Mouse (Mus musculus) embryonic stem cell, embryonic (primary cell): ENCODE measurements at regions not wholly inside any gene's neighbourhood (a gene's known extent, or its start where the extent isn't known, plus 50 kb on each side); places are given as distances from the start of the nearest gene placed in this dataset.
"Not testable (repeated sequence)": the region's sequence is repeated elsewhere in the genome, so short reads cannot be mapped to it uniquely, and the experiment has no call there.

Experiments
- CTCF ChIA-PET, 4 experiments: fragments of 300-600 bp in 2 of 4; fragments of 350-600 bp in 2 of 4; sonication (Branson Sonifier 250); formaldehyde crosslinking; loops; one replicate each; lab custom pipeline; 2022; ENCODE audit warnings: inconsistent platforms in 2 of 4; lab: Charles Lee
- POLR2A ChIA-PET, 4 experiments: fragments of 300-600 bp in 2 of 4; fragments of 350-600 bp in 2 of 4; sonication (Branson Sonifier 250); formaldehyde crosslinking; loops; one replicate each; lab custom pipeline; 2022; ENCODE audit warnings: antibody characterized with exemption in 4 of 4, inconsistent platforms in 1 of 4; lab: Charles Lee

DNA sequence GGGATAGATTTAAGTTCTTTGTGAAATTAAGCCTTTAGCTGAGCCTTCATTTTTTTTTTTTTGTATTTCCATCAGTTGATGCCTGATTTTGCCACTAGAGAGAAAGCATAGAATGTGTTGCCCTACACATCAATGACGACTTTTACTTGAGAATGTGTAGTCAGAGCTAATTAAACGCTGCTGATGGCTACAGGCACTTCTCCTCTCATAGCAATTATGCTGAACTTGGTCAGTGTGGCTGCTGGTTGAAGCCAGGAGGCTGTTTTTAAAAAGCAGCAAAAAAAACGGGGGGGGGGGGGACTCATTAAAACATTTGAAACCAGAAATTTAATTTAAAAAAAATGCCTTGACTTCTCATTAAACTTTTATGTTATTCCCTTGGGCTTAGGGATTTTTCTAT lies 324.4 kb upstream of the Nectin3 start:
- ChIA-PET CTCF (no interaction called here), POLR2A (no interaction called here)

- ChIA-PET CTCF (no interaction called here), POLR2A (no interaction called here)
Measured at GRCm38 (mm10) chr16:46818215-46818614, 319.9 kb upstream of the Nectin3 start.

- POLR2A ChIA-PET, CTCF ChIA-PET: not testable (repeated sequence)
Measured at GRCm38 (mm10) chr16:46811835-46812234, 313.5 kb upstream of the Nectin3 start.

- CTCF ChIA-PET, result no interaction called here
- POLR2A ChIA-PET, result no interaction called here
Measured at GRCm38 (mm10) chr16:46807476-46807875, 309.2 kb upstream of the Nectin3 start.

DNA sequence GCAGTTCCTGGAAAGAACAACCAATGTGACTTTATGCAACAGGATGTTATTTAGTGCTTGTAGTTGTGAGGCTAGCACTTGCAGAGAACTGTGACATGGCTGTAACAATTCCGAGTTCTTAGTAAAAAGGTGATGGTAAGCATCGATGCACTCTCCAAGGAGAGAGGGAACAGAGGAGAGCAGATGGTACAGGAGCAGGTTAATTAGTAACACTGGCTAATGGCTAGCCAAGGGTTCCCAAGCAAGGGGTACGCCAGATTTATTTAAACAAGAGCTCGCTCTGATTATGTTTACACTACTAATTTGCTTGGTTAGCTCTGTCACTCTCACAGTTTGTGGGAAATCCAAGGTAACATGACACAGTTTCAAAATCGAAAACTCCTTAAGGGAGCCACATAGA lies 278.0 kb upstream of the Nectin3 start:
- ChIA-PET CTCF (no interaction called here), POLR2A (no interaction called here)

GRCm38 (mm10) chr16:46769383-46769782 lies 271.1 kb upstream of the Nectin3 start:
- CTCF ChIA-PET, result no interaction called here
- POLR2A ChIA-PET, result no interaction called here

- POLR2A ChIA-PET, result no interaction called here
Measured at GRCm38 (mm10) chr16:46768376-46768775, 270.1 kb upstream of the Nectin3 start.

GRCm38 (mm10) chr16:46735140-46735539 lies 236.8 kb upstream of the Nectin3 start:
- CTCF ChIA-PET, result no interaction called here
- POLR2A ChIA-PET, result no interaction called here

More at GRCm38 (mm10) chr16:46768376-46768775, 270.1 kb upstream of the Nectin3 start:
- CTCF ChIA-PET, result no interaction called here

DNA sequence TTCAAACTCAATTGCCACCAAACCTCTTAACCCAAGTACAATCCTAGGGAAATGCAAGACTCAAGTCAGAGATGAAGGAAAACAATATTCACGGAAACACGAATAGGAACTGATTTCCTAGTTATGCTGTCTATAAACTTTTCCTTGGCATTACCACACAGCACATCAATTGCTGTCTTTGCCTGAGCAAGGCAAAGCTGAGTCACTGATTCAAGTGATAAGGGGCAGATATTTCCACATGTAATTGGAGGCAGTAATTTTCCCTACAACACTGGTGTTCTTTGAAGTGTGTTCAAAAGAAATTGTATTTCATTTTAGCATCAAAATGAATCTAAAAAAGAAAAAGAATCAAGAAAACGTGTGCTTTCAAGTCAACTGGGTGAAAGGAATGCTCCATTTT lies 230.1 kb upstream of the Nectin3 start:
- ChIA-PET CTCF (no interaction called here), POLR2A (no interaction called here)

DNA sequence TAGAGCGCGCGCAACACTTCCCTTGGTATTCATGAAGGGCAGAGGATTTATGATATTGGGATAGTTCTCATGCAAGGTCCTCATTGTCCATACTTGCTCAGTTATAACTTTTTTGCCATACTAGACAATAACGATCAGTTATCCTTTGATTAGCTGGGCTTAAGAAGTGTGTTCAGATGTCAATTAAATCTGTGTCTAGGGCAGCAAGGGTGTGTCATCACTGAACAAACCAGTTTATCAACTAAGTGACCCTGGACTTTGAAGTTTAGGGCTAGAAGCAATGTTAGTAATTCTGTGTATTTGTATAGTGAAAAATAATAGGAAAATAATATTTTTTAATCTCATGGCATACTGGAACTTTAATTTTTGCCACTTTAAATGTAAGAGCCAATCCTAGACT lies 225.3 kb upstream of the Nectin3 start:
- ChIA-PET CTCF (no interaction called here), POLR2A (interaction anchor here in 1 of 4 experiments (0.6 kb wide), 1 partner anchor 116 kb away, joined by 4 read pairs; no protein-coding TSS in a partner anchor)

- CTCF ChIA-PET, result no interaction called here
- POLR2A ChIA-PET, result no interaction called here
Measured at GRCm38 (mm10) chr16:46679787-46680186, 181.5 kb upstream of the Nectin3 start.

DNA sequence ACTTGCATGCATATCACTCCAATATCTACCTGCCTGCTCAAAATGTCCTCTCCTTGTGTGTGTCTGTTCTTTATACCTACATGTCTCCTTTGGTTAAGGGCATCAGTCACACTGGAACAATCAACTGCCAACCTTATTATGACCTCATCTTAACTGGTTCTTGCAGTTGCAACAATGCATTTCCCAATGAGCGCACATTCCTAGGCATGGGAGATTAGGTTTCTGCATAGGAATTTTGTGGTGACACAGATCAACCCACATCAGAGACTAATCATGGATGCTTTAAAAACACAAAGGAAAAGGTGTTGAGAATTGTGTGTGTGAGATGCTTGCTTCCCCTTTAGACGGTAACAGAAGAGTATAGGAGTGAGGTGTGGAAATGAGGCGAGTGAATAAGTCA lies 171.3 kb upstream of the Nectin3 start:
- CTCF ChIA-PET, result no interaction called here
- POLR2A ChIA-PET, result interaction anchor here in 1 of 4 experiments (0.7 kb wide), 1 partner anchor 9 kb away, joined by 4 read pairs; no protein-coding TSS in a partner anchor

GRCm38 (mm10) chr16:46665566-46665965 lies 167.2 kb upstream of the Nectin3 start:
- ChIA-PET CTCF (no interaction called here), POLR2A (no interaction called here)

DNA sequence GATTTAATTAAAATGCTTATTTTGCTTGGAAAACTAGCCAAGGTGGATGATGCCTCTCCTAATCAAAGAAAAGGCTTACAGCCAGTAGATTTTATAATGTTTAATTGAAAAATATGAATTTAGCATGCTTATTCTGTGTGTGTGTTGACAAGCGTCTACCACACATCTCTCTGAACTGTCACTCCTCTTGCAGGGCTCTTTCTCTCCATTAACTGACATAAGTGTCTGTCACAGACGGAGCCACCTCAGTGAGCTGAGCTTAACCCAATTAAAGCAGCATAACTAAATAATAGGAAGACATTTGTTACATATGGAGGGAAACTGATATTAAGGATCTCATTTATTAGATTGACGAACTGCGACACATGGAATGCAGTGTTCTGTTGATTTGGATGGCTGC lies 164.7 kb upstream of the Nectin3 start:
- ChIA-PET CTCF (no interaction called here), POLR2A (no interaction called here)

DNA sequence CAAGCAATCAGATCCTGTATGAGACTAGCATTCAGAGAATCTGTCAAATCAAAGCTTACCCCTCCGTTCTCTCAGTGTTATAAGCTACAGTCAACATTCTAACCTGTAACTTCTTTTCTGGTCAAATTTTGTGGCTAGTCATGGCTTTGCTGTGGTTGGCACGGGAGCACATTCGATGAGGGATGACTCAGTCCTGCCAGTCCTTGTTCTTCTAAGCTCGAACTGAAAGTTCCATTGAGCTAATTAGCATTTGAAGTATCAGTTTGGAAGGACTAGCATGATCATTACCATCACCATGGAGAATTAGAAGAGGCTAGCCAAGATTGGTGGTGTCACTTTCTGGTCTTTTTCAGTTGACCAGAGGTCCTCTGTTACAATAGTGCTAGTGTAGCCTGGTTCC lies 156.7 kb upstream of the Nectin3 start:
- POLR2A ChIA-PET, result no interaction called here
- CTCF ChIA-PET, result no interaction called here

DNA sequence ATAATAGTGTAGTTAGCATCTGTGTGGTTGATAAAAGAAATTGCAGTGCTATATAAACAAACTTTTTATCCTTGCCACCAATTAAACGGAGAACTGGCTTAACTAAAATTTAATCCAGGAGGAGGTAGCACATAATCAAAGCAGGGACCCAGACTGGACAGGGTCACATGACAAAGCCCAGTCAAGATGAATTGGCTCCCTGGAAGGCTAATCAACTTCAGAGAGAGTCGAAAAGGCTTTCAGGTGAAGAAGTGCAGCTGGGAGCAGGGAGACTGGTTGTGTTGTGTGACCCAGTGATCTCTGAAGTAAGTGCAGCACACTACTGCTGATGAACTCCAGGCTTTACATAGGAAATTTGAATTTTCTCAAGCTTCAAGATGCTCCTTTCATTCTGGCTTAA lies 127.5 kb upstream of the Nectin3 start:
- ChIA-PET CTCF (interaction anchor here in 1 of 4 experiments (0.6 kb wide), 1 partner anchor 635 kb away, joined by 3 read pairs; no protein-coding TSS in a partner anchor), POLR2A (no interaction called here)

DNA sequence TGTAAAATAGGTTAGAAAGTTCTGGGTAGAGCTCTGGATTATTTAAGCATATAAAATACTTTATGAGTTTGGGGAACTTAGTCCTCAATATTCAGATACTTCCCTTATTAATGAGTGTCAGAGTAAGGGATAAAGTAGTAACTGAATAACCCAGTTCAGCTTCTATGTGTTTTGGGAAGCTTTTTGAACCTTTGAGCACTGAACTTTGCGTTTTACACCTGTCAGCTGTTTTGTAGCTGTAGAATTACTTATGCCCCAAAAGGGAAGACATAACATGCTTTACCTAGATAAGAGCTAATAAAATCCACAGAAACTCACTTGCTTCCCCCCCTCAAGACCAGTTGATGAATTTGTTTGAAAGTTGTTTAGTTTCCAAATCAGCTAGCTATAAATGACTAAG lies 124.9 kb upstream of the Nectin3 start:
- CTCF ChIA-PET, result no interaction called here
- POLR2A ChIA-PET, result no interaction called here

- CTCF ChIA-PET, result no interaction called here
- POLR2A ChIA-PET, result no interaction called here
Measured at GRCm38 (mm10) chr16:46619871-46620270, 121.5 kb upstream of the Nectin3 start.

GRCm38 (mm10) chr16:46617544-46618335 lies 119.4 kb upstream of the Nectin3 start:
- ChIA-PET CTCF (interaction anchor here in 1 of 4 experiments (0.6 kb wide), 1 partner anchor 124 kb away, joined by 3 read pairs; no protein-coding TSS in a partner anchor), POLR2A (interaction anchor here in 1 of 4 experiments (0.6 kb wide), 1 partner anchor 117 kb away, joined by 3 read pairs; no protein-coding TSS in a partner anchor)

- CTCF ChIA-PET, result interaction anchor here in 1 of 4 experiments (0.6 kb wide), 1 partner anchor 125 kb away, joined by 3 read pairs; no protein-coding TSS in a partner anchor
Measured at GRCm38 (mm10) chr16:46616606-46617005, 118.3 kb upstream of the Nectin3 start.

More at GRCm38 (mm10) chr16:46616606-46617005, 118.3 kb upstream of the Nectin3 start:
- POLR2A ChIA-PET, result no interaction called here
